Mouse (Mus musculus): ENCODE data around the gene Cox7a2.

Cox7a2 gene

GRCm38 (mm10) chr9:79723090-79723489 lies 36.6 kb downstream of the Cox7a2 start:
- no peak for DNase-seq

GRCm38 (mm10) chr9:79721056-79721455 lies 38.6 kb downstream of the Cox7a2 start:
- no peak for DNase-seq

GRCm38 (mm10) chr9:79720143-79720542 lies 39.5 kb downstream of the Cox7a2 start:
- peak; percentile 87 for DNase-seq

- peak; percentile 90 for DNase-seq
These were observed 40.2 kb downstream of the Cox7a2 start for GRCm38 (mm10) chr9:79719451-79719850.

GRCm38 (mm10) chr9:79718481-79719370 lies 41.0 kb downstream of the Cox7a2 start, which contains the start of gene Col12a1:
Col12a1 (minus strand) TSS chr9:79718831.
- DNase-seq = peak; percentile 96

GRCm38 (mm10) chr9:79717836-79718475 lies 41.7 kb downstream of the Cox7a2 start:
- peak; percentile 87 for DNase-seq

- DNase-seq = peak; percentile 88
These were observed 42.5 kb downstream of the Cox7a2 start for GRCm38 (mm10) chr9:79716909-79717835.

GRCm38 (mm10) chr9:79716496-79716895 lies 43.2 kb downstream of the Cox7a2 start:
- no peak for DNase-seq

GRCm38 (mm10) chr9:79714471-79715045 lies 45.1 kb downstream of the Cox7a2 start:
- peak; percentile 93 for DNase-seq

All from heart, adult 11 months (tissue).